Mouse (Mus musculus): ENCODE results near the gene Gm21732.
"Not testable (repeated sequence)": the region's sequence is repeated elsewhere in the genome, so short reads cannot be mapped to it uniquely, and the experiment has no call there.

Gene Gm21732

DNA sequence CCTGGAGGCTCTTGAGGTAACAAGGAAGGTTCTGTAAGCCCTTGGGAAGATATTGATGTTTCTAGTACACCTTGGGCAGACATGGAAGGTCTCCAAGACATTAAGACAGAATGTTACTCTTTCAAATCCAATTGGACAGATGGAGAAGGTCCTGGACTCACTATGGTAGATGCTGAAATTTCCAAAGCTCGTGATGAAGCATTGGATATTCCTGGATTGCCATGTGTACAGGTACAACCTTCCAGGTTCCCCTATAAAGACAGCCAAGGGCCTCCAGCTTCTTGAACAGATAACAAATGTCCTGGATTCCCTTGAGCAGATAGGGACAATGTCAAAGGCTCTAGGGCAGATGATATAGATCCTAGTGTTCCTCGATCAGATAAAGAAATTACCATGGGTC lies at the start of gene Gm21732:
TSS of gene Gm21732 (minus strand) at position 101 of the 400 bp plus-strand sequence.
- not testable (repeated sequence) for DNase-seq (ENCODE audit: low read depth in 1 of 2, low spot score in 2 of 2)
